Mouse (Mus musculus): ENCODE measurements around the gene Wnk4. TPM values are rescaled to one million over a fixed set of nuclear protein-coding genes. Genes with fewer than 3 reads are reported as not detected.

Wnk4 gene
- total RNA-seq, 2 experiments from 2014 or later: 4.5 to 8.0 TPM

DNA sequence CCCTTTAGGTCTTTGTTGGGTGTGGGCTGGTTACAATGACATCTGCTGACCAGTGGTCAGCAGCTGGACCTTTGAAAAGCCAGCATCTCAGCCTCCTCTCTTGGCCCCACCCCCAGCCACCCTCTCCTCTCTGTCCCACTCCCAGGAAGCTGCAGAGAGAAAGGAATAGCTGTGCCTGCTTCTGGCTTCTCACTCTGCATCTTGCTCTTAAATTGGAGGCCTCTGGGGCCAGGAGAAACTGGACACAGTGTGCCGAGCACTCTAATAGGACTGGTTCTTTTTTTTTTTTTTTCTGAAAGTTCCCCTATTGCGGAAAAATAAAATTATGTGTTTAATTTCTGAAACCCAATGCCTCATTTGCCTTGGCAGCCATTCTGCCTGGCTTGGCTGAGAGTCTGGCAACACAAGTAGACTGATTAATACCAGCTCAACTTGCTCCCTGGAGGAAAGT is 30.3 kb upstream of the Wnk4 start:
- no peak for DNase-seq (ENCODE audit: extremely low spot score in 1 of 2, low spot score in 2 of 2)
- TF ChIP-seq CTCF (IDR thresholded peaks at IDR 0.05): no peak
- Histone ChIP-seq H3K4me3 (no peak overlapping the region), H3K27ac (peak overlapping the region; percentile 86)
- intact Hi-C loops (cut with DNase I): no loop called here

DNA sequence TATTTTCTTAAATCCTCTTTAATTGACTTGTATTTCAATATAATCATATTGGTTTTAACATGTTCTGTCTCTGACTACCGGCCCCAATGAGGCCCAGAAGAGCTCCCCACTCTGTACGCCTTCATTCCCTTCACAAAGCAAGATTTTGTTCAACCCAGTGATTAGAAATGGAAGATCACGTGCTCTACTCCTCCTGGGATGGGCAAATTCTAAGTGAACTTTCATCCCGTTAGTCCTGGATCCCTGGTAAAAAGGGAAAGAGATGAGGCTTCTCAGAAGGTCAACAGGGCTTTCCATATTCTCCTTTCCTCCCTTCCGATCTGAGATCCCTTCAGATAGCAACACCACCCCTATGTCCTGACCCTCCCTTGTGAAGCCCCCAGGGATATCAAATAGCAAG is 29.8 kb upstream of the Wnk4 start:
- TF ChIP-seq CTCF (IDR thresholded peaks at IDR 0.05): no peak
- Histone ChIP-seq H3K27ac (peak overlapping the region; percentile 86), H3K4me3 (no peak overlapping the region)
- DNase-seq (ENCODE audit: extremely low spot score in 1 of 2, low spot score in 2 of 2): no peak
- intact Hi-C loops (cut with DNase I): no loop called here

DNA sequence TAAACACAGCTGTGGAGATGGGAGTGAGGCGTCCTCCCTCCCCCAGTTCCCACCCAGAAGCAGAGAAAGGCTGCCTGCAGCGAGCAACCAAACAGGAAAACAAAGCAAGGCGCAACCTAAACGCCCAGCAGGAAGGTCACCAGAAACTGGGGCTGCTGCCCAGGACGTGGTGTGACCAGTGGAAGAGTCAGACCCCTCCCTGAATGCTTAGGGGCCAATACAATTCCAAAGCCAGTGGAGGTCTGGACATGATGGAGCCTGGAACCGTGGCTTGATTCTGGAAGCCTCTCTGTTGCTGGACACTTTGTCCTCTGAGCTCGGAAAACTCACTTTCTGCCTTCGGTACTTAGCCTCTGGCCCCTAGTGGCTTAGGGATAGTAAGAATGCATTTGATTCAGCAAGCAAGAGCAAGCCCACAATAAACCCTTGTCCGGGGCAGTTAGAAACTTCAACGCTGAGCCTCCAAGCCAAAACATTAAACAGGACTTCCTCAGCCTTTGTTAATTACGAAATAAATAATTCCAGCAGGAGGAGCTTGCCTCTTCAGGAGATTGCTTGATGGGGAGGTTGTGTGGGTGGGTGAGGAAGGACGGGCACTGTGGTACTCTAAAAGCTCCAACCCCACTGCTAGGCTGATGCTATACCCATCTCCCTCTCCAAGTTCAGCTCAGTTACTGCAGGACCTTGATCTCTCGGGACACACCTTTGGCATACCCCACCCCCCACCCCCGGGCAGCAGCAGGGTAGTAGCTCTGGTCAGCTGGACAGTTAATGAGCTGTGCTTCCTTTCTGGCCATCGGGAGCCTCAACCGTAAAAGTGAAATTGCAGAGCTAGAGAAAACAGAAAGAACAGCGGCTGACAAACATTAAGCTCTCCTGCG is 29.1 kb upstream of the Wnk4 start:
- no peak; the same call in 1 of the 2 replicates for TF ChIP-seq CTCF (IDR thresholded peaks at IDR 0.05)
- H3K27ac ChIP-seq: peak overlapping the region; percentile 86
- peak in 1 of 2 experiments; percentile 21 for DNase-seq (ENCODE audit: extremely low spot score in 1 of 2, low spot score in 2 of 2)
- intact Hi-C loops (cut with DNase I): no loop called here
- H3K4me3 ChIP-seq: peak overlapping the region; percentile 22

DNA sequence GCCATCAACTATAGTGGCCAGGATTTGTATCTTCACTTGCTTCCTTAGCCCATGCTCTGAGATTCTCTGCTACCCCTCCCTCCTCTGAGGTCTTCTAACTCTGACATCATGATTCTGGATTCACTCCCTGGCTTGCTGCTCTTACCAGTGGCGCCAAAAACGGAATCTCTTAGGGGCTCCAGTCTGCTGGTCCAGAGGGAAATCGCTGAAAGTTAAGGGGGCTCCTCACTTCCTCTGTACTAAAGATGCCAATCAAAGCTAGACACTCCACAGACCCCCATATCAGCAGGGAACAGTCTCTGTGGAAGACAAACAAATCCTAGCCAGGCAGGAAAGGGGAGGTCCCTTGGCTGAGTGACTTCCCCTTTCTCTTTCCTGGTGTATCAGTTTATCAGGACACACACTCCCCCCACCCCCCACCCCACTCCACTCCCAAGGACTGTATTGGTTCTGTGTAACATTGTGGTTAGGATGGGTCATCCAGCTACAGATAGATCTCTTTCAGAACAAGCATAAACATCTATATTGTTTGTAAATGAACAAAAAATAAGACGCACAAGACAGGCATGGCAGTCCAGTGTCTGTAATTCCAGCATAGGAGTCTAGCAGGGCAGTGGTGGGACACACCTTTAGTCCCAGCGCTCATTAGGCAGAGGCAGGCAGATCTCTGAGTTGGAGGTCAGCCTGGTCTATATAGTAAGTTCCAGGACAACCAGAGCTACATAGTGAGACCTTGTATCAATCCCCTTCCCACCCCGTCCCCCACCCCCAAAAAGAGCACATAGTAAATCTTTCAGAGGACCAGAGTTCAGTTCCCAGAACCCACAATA is 28.1 kb upstream of the Wnk4 start:
- DNase-seq (ENCODE audit: extremely low spot score in 1 of 2, low spot score in 2 of 2): no peak
- Histone ChIP-seq H3K4me3 (peak overlapping the region; percentile 21), H3K27ac (peak overlapping the region; percentile 86)
- TF ChIP-seq CTCF (IDR thresholded peaks at IDR 0.05): no peak
- intact Hi-C loops (cut with DNase I): no loop called here

DNA sequence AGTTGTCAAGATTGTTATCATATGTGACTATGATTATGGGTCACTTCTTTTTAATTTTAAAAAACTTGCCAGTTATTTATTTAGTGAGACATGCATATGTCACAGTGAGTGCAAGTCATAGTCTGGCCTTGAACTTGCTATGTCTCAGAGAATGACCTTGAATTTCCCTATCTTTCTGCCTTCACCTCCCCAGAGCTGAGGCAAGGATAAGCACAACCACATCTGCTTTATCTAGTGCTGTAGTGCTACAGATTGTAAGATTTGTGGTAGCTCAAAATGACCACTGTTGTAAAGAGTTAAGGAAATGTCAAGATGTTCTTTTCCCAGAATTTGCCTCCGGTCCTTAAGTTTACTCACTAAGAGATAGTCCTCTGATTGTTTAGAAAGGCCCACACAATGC is 27.1 kb upstream of the Wnk4 start:
- intact Hi-C loops (cut with DNase I): no loop called here

DNA sequence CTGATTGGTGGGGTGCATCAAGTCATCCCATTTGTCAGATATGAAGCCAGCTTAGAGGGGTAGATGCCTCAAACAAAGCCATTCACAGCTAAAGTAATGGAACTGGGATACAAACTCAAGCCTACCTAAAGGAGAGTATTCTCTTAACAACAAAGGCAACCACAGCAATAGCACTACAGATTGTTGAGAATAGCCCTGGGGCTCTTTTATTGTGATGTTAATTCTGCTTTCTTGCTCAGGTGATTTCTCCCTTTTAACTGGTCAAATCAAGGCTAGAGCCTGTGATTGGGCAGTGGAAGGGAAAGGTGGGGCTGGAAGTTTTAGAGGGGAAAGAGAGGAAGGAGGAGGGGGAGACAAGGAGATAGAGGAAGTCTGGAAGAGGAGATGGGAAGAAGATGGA is 26.2 kb upstream of the Wnk4 start:
- Histone ChIP-seq H3K4me3 (no peak overlapping the region), H3K27ac (no peak overlapping the region)
- no peak for TF ChIP-seq CTCF (IDR thresholded peaks at IDR 0.05)
- DNase-seq (ENCODE audit: extremely low spot score in 1 of 2, low spot score in 2 of 2): no peak
- intact Hi-C loops (cut with DNase I): no loop called here

More for the DNA sequence above, 27.1 kb upstream of the Wnk4 start:
- no peak for DNase-seq (ENCODE audit: extremely low spot score in 1 of 2, low spot score in 2 of 2)
- Histone ChIP-seq H3K27ac (no peak overlapping the region), H3K4me3 (no peak overlapping the region)
- no peak for TF ChIP-seq CTCF (IDR thresholded peaks at IDR 0.05)

DNA sequence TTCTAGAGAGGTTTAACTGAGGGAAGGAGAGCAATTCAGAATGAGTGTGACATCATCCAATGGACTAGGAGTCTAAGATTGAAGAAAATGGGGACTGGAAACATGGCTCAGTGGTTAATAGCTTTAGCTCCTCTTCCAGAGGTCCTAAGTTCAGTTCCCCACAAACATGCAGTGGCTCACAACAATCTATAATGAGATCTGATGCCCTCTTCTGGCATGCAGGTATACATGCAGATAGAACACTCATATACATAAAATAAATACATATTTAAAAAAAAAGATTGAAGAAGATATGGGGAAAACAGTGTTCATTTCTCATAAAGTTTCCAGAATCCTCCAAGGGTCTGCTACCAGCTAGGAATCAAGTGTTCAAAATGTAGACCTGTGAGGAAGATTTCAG is 24.9 kb upstream of the Wnk4 start:
- H3K4me3 ChIP-seq: no peak overlapping the region
- no peak overlapping the region for H3K27ac ChIP-seq
- DNase-seq (ENCODE audit: extremely low spot score in 1 of 2, low spot score in 2 of 2): no peak
- peak; percentile 3 for TF ChIP-seq CTCF (IDR thresholded peaks at IDR 0.05)
- intact Hi-C loops (cut with DNase I): no loop called here

DNA sequence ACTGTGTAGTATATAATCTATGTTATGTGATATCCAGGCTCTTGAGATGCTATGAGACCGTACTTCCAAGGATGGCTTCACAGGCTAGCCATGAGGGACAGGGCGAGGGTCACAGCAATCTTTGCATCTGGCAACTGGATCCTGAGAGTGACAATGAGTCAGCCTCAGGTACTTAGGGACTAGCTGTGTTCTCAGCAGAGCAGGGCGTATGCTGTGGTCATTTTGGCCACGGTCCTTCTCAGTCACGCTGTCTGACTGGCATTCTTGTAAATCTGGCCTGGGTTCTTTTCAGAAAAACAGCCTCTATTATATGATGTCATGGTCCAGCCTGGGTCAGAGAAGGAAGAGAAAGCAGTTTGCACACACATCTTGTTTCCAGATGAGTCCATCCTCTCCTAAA is 23.6 kb upstream of the Wnk4 start:
- H3K27ac ChIP-seq: no peak overlapping the region
- intact Hi-C loops (cut with DNase I): no loop called here
- no peak for TF ChIP-seq CTCF (IDR thresholded peaks at IDR 0.05)
- DNase-seq (ENCODE audit: extremely low spot score in 1 of 2, low spot score in 2 of 2): no peak
- no peak overlapping the region for H3K4me3 ChIP-seq

DNA sequence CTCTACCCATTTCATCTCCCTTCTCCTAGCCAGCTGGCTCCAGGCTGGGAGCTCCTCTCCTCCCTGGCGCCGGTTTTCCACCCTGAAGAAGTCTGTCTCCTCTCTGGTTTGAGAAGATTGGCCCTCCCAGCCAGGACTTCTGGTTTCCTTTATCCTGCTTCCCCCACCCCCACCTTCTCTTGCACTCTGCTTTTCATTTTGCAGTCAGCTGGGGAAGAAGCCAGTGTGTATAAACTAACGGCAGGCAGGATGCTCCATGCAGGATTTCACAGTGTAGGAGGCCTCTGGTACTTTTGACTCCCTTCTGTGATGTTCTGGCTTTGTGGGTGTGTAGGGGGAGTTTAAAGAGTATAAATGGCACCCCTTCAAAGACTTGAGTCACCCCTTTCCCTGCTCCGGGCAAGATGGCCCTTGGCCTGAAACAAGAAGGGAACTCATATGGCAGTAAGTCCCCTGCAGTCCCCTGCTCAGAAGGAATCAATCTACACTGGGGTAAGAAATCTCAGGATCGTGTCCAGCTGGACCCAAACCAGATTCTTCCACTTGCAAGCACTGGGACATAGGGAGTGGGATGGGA is 22.2 kb upstream of the Wnk4 start:
- no peak for TF ChIP-seq CTCF (IDR thresholded peaks at IDR 0.05)
- H3K27ac ChIP-seq: peak overlapping the region; percentile 64
- no peak for DNase-seq (ENCODE audit: extremely low spot score in 1 of 2, low spot score in 2 of 2)
- intact Hi-C loops (cut with DNase I): no loop called here
- no peak overlapping the region for H3K4me3 ChIP-seq

DNA sequence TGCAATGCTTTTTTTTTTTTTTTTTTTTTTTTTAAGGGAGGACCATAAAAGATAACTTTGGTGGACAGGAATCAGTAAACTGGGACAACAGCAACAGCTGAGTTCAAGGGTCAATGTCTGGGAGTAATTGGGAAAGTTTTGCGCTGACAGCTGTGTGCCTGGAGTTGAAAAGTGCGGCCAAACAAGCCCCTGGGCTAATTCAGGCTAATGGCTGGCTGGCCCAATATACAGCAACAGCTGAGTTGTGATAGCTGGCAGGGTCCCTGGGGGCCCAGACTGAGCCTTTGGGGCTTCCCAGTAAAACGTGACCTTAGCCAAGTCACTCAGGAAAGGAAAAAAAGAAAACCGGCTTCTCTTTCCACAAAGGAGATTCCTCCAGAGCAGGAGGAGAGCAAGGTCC is 15.3 kb upstream of the Wnk4 start:
- TF ChIP-seq CTCF (IDR thresholded peaks at IDR 0.05): no peak
- Histone ChIP-seq H3K27ac (peak overlapping the region; percentile 76; the same call in 1 of the 2 replicates), H3K4me3 (no peak overlapping the region)
- no peak for DNase-seq (ENCODE audit: extremely low spot score in 1 of 2, low spot score in 2 of 2)
- intact Hi-C loops (cut with DNase I): no loop called here

DNA sequence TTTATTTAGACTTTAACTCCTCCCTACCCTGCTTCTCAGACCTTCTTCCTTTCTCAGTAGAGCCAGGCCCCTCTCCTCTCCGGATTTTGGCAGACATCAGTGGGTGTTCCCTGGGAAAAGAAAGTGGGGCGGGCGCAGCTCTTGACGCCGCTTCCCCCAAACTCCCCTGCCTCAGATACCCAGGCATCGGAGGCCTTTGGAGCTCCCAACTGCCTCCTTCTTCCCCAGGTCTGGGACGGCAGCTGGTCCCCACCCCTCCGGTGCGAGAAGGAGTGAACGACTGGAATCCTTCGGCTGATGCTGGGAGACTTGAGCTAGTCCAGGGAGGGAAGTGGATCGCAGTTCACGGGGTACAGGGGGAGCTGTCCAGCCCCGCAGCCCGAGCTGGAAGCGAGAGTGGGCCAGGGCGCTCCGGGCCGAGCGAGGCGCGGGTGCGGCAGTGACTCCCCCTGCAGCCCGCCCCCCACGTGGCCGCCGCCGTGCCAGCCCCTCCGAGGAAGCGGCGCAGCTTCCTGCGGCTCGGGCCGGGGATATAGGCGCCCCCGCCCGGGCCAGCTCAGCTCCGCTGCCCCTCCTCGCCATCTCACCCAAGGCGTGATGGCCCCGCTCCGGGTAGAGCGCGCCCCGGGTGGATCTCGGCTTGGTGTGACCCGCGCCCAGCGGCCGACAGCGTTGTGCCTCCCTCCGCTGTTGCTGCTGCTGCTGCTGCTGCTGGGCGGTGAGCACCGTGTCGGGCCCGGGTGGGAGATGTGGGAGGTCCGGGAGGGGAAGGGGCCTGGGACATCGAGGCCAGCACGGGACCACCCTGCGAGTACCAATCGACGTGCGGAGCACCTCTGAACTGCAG is 14.3 kb upstream of the Wnk4 start, which contains the start of gene Ramp2:
TSS of gene Ramp2 (plus strand) at position 174 of the 847 bp plus-strand sequence.
- TF ChIP-seq CTCF (IDR thresholded peaks at IDR 0.05): no peak; the same call in 1 of the 2 replicates
- Histone ChIP-seq H3K27ac (peak within 1 kb of the TSS; percentile 76), H3K4me3 (peak within 1 kb of the TSS; percentile 60)
- intact Hi-C loops (cut with DNase I): no loop called here
- peak; percentile 42 to 52 for DNase-seq (ENCODE audit: extremely low spot score in 1 of 2, low spot score in 2 of 2)
